Mouse (Mus musculus) gastrocnemius, adult 2 months (tissue): Measurements from ENCODE around the gene Rnf34. TPM values are rescaled to one million over a fixed set of nuclear protein-coding genes. Genes with fewer than 3 reads are reported as not detected.

Experiments
- DNase-seq: peaks from one replicate; pipeline ENCODE4 v3.0.0; 2022
- H3K27ac ChIP-seq: fragments of 200-600 bp; 2 replicates; pipeline ENCODE4 v1.8.1; 2022; ENCODE audit warnings: mild to moderate bottlenecking
- H3K4me3 ChIP-seq: fragments of 200-600 bp; 2 replicates; pipeline ENCODE4 v1.8.1; 2022; ENCODE audit warnings: mild to moderate bottlenecking, moderate library complexity
- CTCF ChIP-seq: fragments of 200-600 bp; IDR thresholded peaks from 2 replicates; pipeline ENCODE4 v1.8.1; 2022; ENCODE audit warnings: antibody characterized with exemption, mild to moderate bottlenecking, moderate library complexity
- intact Hi-C: fragments of 180-260 bp; cut with DNase I; formaldehyde crosslinking; loops from one replicate; pipeline ENCODE4 v1.15.1; 2025
- total RNA-seq, 2 experiments: library from RNA; stranded (reverse); gene quantifications; 2 replicates each; pipeline ENCODE4 v1.2.3; 2021

Gene Rnf34
- total RNA-seq, 2 experiments from 2014 or later = 20.0 to 21.4 TPM

DNA sequence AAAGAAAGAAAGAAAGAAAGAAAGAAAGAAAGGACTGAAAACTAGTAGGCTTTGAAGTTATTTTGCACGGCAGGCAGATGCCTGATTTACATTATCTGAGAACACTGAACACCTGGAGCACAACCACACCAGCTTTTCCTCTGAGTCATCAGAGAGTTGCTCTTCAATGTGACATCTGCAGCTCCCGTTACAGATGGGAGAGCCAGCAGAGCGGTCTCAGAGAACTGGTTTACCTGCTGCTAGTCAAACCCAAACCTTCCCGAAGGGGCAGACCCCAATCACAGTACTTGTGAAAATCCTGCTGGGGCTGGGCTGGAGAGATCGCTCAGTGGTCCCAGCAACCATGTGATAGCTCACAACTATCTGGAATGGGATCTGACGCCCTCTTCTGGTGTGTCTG is 25.4 kb upstream of the Rnf34 start:
- H3K27ac ChIP-seq = no peak overlapping the region
- DNase-seq = no peak
- intact Hi-C loops = no loop called here
- no peak for TF ChIP-seq CTCF
- H3K4me3 ChIP-seq = no peak overlapping the region

- Histone ChIP-seq H3K4me3 (no peak overlapping the region), H3K27ac (no peak overlapping the region)
- no peak for DNase-seq
- intact Hi-C loops = no loop called here
- TF ChIP-seq CTCF = no peak
Measured at GRCm38 (mm10) chr5:122825099-122825498, 24.7 kb upstream of the Rnf34 start.

DNA sequence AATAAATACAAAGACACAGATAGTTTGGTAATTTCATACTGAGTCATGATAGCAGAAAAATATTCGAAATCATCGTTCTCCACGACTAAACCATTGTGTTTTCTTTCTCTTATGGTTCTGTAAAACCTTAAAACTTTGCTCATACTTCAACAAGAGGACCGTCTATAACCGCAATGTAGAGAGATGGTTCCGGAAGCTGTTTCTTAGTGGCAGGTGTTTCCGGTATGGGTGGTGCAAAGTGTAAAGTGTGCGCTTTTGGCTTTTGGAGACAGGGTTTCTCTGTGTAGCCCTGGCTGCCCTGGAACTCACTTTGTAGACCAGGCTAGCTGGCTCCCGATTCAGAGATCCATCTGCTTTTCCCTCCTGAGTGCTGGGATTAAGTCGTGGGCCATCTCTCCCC is 17.3 kb upstream of the Rnf34 start:
- DNase-seq = no peak
- intact Hi-C loops = no loop called here
- Histone ChIP-seq H3K27ac (no peak overlapping the region), H3K4me3 (no peak overlapping the region)
- no peak for TF ChIP-seq CTCF

- no peak for TF ChIP-seq CTCF
- intact Hi-C loops = no loop called here
- H3K27ac ChIP-seq = no peak overlapping the region
Measured at GRCm38 (mm10) chr5:122832996-122833395, 16.9 kb upstream of the Rnf34 start.

DNA sequence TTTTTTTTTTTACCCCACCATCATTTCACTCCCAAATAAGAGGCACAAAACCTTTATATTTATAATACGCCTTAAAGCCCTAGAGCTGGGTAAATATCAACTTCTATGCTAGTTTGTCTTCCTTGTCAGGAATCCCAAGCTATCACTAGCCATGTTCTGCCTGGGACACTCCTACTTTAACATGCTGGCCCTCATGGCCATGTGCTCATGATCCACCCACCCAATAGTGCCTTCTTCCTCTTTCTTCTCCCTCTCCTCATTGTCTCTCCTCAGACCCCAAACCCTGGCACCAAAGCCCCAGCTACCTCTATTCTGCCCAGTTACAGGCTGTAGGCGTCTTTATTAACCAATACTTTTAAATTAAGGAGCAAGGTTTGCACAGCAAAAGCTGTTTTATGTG is 8.7 kb upstream of the Rnf34 start:
- H3K27ac ChIP-seq = no peak overlapping the region
- no peak for DNase-seq
- TF ChIP-seq CTCF = no peak
- intact Hi-C loops = no loop called here
- H3K4me3 ChIP-seq = no peak overlapping the region

More at GRCm38 (mm10) chr5:122832996-122833395, 16.9 kb upstream of the Rnf34 start:
- no peak for DNase-seq
- no peak overlapping the region for H3K4me3 ChIP-seq

GRCm38 (mm10) chr5:122843799-122844198 is 6.0 kb upstream of the Rnf34 start:
- Histone ChIP-seq H3K4me3 (no peak overlapping the region), H3K27ac (no peak overlapping the region)
- DNase-seq = no peak
- intact Hi-C loops = no loop called here
- TF ChIP-seq CTCF = no peak

GRCm38 (mm10) chr5:122850319-122851002 is 613 bp downstream of the Rnf34 start:
- peak; percentile 69 for TF ChIP-seq CTCF
- DNase-seq = peak; percentile 84
- intact Hi-C loops = loop anchor here (2.0 kb wide), 1 partner anchor 30 kb away; the partner anchor contains the start of gene Anapc5

GRCm38 (mm10) chr5:122852611-122853010 is 2.8 kb downstream of the Rnf34 start:
- H3K4me3 ChIP-seq = no peak overlapping the region
- no peak overlapping the region for H3K27ac ChIP-seq
- no peak for TF ChIP-seq CTCF
- DNase-seq = no peak
- intact Hi-C loops = no loop called here

More at GRCm38 (mm10) chr5:122850319-122851002, 613 bp downstream of the Rnf34 start:
- H3K4me3 ChIP-seq = peak overlapping the region; percentile 69
- peak overlapping the region; percentile 99 for H3K27ac ChIP-seq

DNA sequence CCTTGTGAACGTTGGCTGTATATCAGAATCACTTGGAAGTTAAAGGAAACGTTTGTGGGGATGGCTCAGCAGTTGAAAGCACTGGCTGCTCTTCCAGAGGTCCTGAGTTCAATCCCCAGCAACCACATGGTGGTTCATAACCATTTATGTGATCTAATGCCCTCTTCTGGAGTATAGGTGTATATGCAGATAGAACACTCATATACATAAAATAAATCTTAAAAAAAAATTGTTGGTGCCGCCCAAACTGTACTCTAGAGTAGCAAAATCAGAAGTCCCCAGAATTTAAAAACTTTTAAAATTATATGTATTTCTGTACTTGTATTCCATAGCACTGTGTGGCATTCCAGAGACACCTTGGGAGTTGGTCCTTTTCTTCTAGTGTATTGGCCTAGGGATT is 6.0 kb downstream of the Rnf34 start:
- Histone ChIP-seq H3K4me3 (no peak overlapping the region), H3K27ac (no peak overlapping the region)
- intact Hi-C loops = no loop called here
- no peak for DNase-seq
- TF ChIP-seq CTCF = peak; percentile 32; the same call in 1 of the 2 replicates

DNA sequence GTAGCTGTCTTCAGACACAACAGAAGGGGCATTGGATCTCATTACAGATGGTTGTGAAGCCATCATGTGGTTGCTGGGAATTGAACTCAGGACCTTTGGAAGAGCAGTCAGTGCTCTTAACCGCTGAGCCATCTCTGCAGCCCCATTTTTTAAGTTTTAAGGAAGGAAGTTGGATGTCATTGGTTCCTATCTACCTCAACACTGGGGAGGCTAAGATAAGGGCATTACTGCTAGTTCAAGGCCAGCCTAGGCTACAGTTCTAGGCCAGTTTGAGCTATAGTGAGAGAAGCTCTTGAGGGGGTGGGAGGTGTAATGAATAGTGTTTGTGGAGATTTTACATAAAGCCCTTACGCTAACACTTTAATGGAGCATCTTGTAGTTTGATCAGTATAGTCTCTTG is 13.2 kb downstream of the Rnf34 start:
- no peak for TF ChIP-seq CTCF
- intact Hi-C loops = no loop called here
- no peak for DNase-seq
- Histone ChIP-seq H3K4me3 (no peak overlapping the region), H3K27ac (no peak overlapping the region)

GRCm38 (mm10) chr5:122872626-122873025 is 22.8 kb downstream of the Rnf34 start:
- H3K4me3 ChIP-seq = no peak overlapping the region
- no peak overlapping the region for H3K27ac ChIP-seq
- no peak for TF ChIP-seq CTCF
- DNase-seq = no peak
- intact Hi-C loops = no loop called here

DNA sequence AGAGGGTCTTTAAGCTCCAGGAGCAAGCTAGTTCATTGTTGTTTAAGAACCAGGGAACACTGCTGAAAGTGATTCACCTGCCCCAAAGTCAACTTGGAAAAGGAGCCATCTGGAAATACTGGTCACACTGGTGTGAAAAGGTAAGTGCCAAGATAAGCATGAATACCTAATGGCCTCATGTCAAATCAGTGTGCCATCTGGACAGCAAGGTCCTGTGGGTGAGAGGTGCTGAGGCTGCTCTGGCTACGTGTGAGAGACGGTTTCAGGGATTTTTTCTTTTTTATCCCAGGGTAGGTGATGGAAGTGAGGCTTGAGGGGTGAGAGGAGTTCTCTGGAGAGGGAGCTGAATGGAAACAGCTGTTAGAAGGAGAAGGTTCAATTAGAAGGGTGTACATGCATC is 23.7 kb downstream of the Rnf34 start:
- no peak overlapping the region for H3K27ac ChIP-seq
- intact Hi-C loops = no loop called here
- no peak for DNase-seq
- no peak overlapping the region for H3K4me3 ChIP-seq
- no peak for TF ChIP-seq CTCF

- no peak for DNase-seq
- no peak overlapping the region for H3K4me3 ChIP-seq
- no peak for TF ChIP-seq CTCF
- intact Hi-C loops = no loop called here
- H3K27ac ChIP-seq = no peak overlapping the region
Measured at GRCm38 (mm10) chr5:122874359-122874758, 24.5 kb downstream of the Rnf34 start.

GRCm38 (mm10) chr5:122876671-122877070 is 26.8 kb downstream of the Rnf34 start:
- H3K27ac ChIP-seq = no peak overlapping the region
- no peak for DNase-seq
- H3K4me3 ChIP-seq = no peak overlapping the region
- no peak for TF ChIP-seq CTCF
- intact Hi-C loops = no loop called here
